Mouse (Mus musculus): Measurements from ENCODE around the gene Ganc. TPM values are rescaled to one million over a fixed set of nuclear protein-coding genes. Genes with fewer than 3 reads are reported as not detected.

Gene Ganc
- total RNA-seq, 1 experiment, result 5.1 TPM

DNA sequence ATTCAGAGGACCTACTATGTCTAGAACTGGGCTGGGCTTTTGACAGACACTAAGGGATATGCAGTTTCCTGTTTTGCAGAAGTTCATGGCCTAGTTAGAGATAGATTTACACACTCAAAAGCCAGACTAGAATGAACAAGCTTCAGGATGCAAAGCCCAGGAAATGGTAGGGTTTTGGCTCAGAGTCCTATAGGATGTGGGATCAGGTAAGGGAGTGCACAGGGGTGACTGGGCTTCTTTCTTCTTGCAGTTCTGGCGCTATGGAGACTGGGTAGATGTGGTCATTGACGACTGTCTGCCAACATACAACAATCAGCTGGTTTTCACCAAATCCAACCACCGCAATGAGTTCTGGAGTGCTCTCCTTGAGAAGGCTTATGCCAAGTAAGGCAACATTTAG lies 80.5 kb downstream of the Ganc start:
- Histone ChIP-seq H3K9ac (ENCODE audit: insufficient read depth, low read depth, low read length, poor library complexity, severe bottlenecking) (no peak overlapping the region), H3K4me3 (ENCODE audit: insufficient read depth in 1 of 2, low read depth in 1 of 2, low read length in 2 of 2, poor library complexity in 1 of 2, severe bottlenecking in 1 of 2) (no peak overlapping the region), H3K9me3 (ENCODE audit: control insufficient read depth, insufficient read depth, low read depth, low read length) (no peaks in the 10 kb centered on the region), H3K36me3 (ENCODE audit: control insufficient read depth, insufficient read depth, low read length, poor library complexity, severe bottlenecking) (peaks cover 3% of the 10 kb centered on the region; the same call in 1 of the 2 replicates), H3K4me1 (ENCODE audit: control insufficient read depth in 2 of 2, insufficient read depth in 2 of 2, low read length in 2 of 2, poor library complexity in 1 of 2) (peaks cover 0 to 2% of the 10 kb centered on the region in 2 experiments; a peak in 1 of 4 replicates), H3K27ac (ENCODE audit: insufficient read depth, low read depth, low read length, poor library complexity, severe bottlenecking) (no peak overlapping the region)
- in situ Hi-C loops (cut with MboI; ENCODE audit: low sequenced_read_pairs in 2 of 2, unreplicated experiment in 2 of 2), result no loop called here
- DNase-seq (ENCODE audit: low read depth, low spot score), result no peak
- TF ChIP-seq CHD2 (IDR thresholded peaks at IDR 0.05; ENCODE audit: low read depth, low read length), result no peak
- no peak for TF ChIP-seq ZC3H11A (IDR thresholded peaks at IDR 0.05; ENCODE audit: borderline replicate concordance, low read depth, low read length)
- no peak for TF ChIP-seq HCFC1 (IDR thresholded peaks at IDR 0.05; ENCODE audit: borderline replicate concordance, insufficient read depth, low read length)
- no peak for TF ChIP-seq ZNF384 (IDR thresholded peaks at IDR 0.05; ENCODE audit: low read depth, low read length)
- no peak for TF ChIP-seq MAFK (IDR thresholded peaks at IDR 0.05; ENCODE audit: insufficient read depth, low read depth, low read length)

- no peak for TF ChIP-seq ZNF384 (IDR thresholded peaks at IDR 0.05; ENCODE audit: low read depth, low read length)
- Histone ChIP-seq H3K4me1 (ENCODE audit: control insufficient read depth in 2 of 2, insufficient read depth in 2 of 2, low read length in 2 of 2, poor library complexity in 1 of 2) (no peaks in the 10 kb centered on the region), H3K27ac (ENCODE audit: insufficient read depth, low read depth, low read length, poor library complexity, severe bottlenecking) (no peak overlapping the region), H3K4me3 (ENCODE audit: insufficient read depth in 1 of 2, low read depth in 1 of 2, low read length in 2 of 2, poor library complexity in 1 of 2, severe bottlenecking in 1 of 2) (no peak overlapping the region), H3K9me3 (ENCODE audit: control insufficient read depth, insufficient read depth, low read depth, low read length) (no peaks in the 10 kb centered on the region), H3K36me3 (ENCODE audit: control insufficient read depth, insufficient read depth, low read length, poor library complexity, severe bottlenecking) (peaks cover 3% of the 10 kb centered on the region; the same call in 1 of the 2 replicates), H3K9ac (ENCODE audit: insufficient read depth, low read depth, low read length, poor library complexity, severe bottlenecking) (no peak overlapping the region)
- in situ Hi-C loops (cut with MboI; ENCODE audit: low sequenced_read_pairs in 2 of 2, unreplicated experiment in 2 of 2), result no loop called here
- DNase-seq (ENCODE audit: low read depth, low spot score), result no peak
Measured at GRCm38 (mm10) chr2:120493254-120493653, 89.6 kb downstream of the Ganc start.

GRCm38 (mm10) chr2:120496511-120496910 lies 92.8 kb downstream of the Ganc start:
- Histone ChIP-seq H3K9ac (ENCODE audit: insufficient read depth, low read depth, low read length, poor library complexity, severe bottlenecking) (no peak overlapping the region), H3K27ac (ENCODE audit: insufficient read depth, low read depth, low read length, poor library complexity, severe bottlenecking) (no peak overlapping the region), H3K4me3 (ENCODE audit: insufficient read depth in 1 of 2, low read depth in 1 of 2, low read length in 2 of 2, poor library complexity in 1 of 2, severe bottlenecking in 1 of 2) (no peak overlapping the region), H3K36me3 (ENCODE audit: control insufficient read depth, insufficient read depth, low read length, poor library complexity, severe bottlenecking) (no peaks in the 10 kb centered on the region; the same call in 1 of the 2 replicates), H3K4me1 (ENCODE audit: control insufficient read depth in 2 of 2, insufficient read depth in 2 of 2, low read length in 2 of 2, poor library complexity in 1 of 2) (peaks cover 0 to 8% of the 10 kb centered on the region in 2 experiments; a peak in 1 of 4 replicates), H3K9me3 (ENCODE audit: control insufficient read depth, insufficient read depth, low read depth, low read length) (no peaks in the 10 kb centered on the region)
- in situ Hi-C loops (cut with MboI; ENCODE audit: low sequenced_read_pairs in 2 of 2, unreplicated experiment in 2 of 2), result no loop called here
- no peak for DNase-seq (ENCODE audit: low read depth, low spot score)
- TF ChIP-seq HCFC1 (IDR thresholded peaks at IDR 0.05; ENCODE audit: borderline replicate concordance, insufficient read depth, low read length), result no peak
- no peak for TF ChIP-seq ZNF384 (IDR thresholded peaks at IDR 0.05; ENCODE audit: low read depth, low read length)
- no peak for TF ChIP-seq CHD2 (IDR thresholded peaks at IDR 0.05; ENCODE audit: low read depth, low read length)
- TF ChIP-seq ZC3H11A (IDR thresholded peaks at IDR 0.05; ENCODE audit: borderline replicate concordance, low read depth, low read length), result no peak
- TF ChIP-seq MAFK (IDR thresholded peaks at IDR 0.05; ENCODE audit: insufficient read depth, low read depth, low read length), result no peak

GRCm38 (mm10) chr2:120499971-120500471 lies 96.3 kb downstream of the Ganc start:
- Histone ChIP-seq H3K36me3 (ENCODE audit: control insufficient read depth, insufficient read depth, low read length, poor library complexity, severe bottlenecking) (no peaks in the 10 kb centered on the region), H3K9me3 (ENCODE audit: control insufficient read depth, insufficient read depth, low read depth, low read length) (no peaks in the 10 kb centered on the region), H3K9ac (ENCODE audit: insufficient read depth, low read depth, low read length, poor library complexity, severe bottlenecking) (no peak overlapping the region), H3K27ac (ENCODE audit: insufficient read depth, low read depth, low read length, poor library complexity, severe bottlenecking) (no peak overlapping the region), H3K4me3 (ENCODE audit: insufficient read depth in 1 of 2, low read depth in 1 of 2, low read length in 2 of 2, poor library complexity in 1 of 2, severe bottlenecking in 1 of 2) (no peak overlapping the region), H3K4me1 (ENCODE audit: control insufficient read depth in 2 of 2, insufficient read depth in 2 of 2, low read length in 2 of 2, poor library complexity in 1 of 2) (peaks cover 5 to 28% of the 10 kb centered on the region in 2 experiments; a peak in 3 of 4 replicates)
- no peak for TF ChIP-seq CHD2 (IDR thresholded peaks at IDR 0.05; ENCODE audit: low read depth, low read length)
- no peak for TF ChIP-seq MAFK (IDR thresholded peaks at IDR 0.05; ENCODE audit: insufficient read depth, low read depth, low read length)
- no peak for TF ChIP-seq ZNF384 (IDR thresholded peaks at IDR 0.05; ENCODE audit: low read depth, low read length)
- TF ChIP-seq ZC3H11A (IDR thresholded peaks at IDR 0.05; ENCODE audit: borderline replicate concordance, low read depth, low read length), result no peak
- no peak for DNase-seq (ENCODE audit: low read depth, low spot score)
- in situ Hi-C loops (cut with MboI; ENCODE audit: low sequenced_read_pairs in 2 of 2, unreplicated experiment in 2 of 2), result no loop called here
